In genomic region chr12:99298851-99299600, GRCm38 (mm10) we compare ENCODE assay signal across 12 mouse cellular contexts.
DNase-seq lines count a peak whose midpoint lies in the region; ATAC-seq and TF ChIP-seq lines count a peak whose summit lies in the region.
"Had no signal": no experiment of that assay in that cellular context is flagged by ENCODE, and none has a peak within 500 bp of the region (broad histone marks: within the 10 kb centered on the region; RNA-seq: fewer than 3 reads in every experiment).

No protein-coding gene starts in this region.

- intact Hi-C loops in gastrocnemius, adult 2 months (cut with DNase I) = no loop called here
- intact Hi-C loops in gastrocnemius, postnatal 36 days (cut with DNase I) = no loop called here
- intact Hi-C loops in left cerebral cortex, postnatal 10 days (cut with DNase I) = no loop called here

- 28% methylated on average over 12 of the region's 12 CpGs for WGBS in forebrain, postnatal 0 days
- 12% methylated on average over 12 of the region's 12 CpGs for WGBS in midbrain, embryonic 13.5 days
- 58% methylated on average over 12 of the region's 12 CpGs for WGBS in kidney, embryonic 15.5 days

- DNase-seq in gastrocnemius, adult 2 months = no peak
- DNase-seq in gastrocnemius, postnatal 36 days = no peak
- DNase-seq in brain, embryonic 14.5 days (ENCODE audit: low read depth) = peak; percentile 61
- no peak for DNase-seq in forebrain, postnatal 0 days
- DNase-seq in adrenal gland, adult 8-10 months = no peak
- no peak for DNase-seq in left cerebral cortex, postnatal 10 days (ENCODE audit: extremely low spot score in 1 of 2, low spot score in 2 of 2)
- DNase-seq: cerebellum, adult 8-10 months; kidney, postnatal 36 days; lung, postnatal 14 days had no signal

- H3K36me3 ChIP-seq in forebrain, postnatal 0 days (ENCODE audit: insufficient read depth) = no peaks in the 10 kb centered on the region
- H3K36me3 ChIP-seq in midbrain, embryonic 13.5 days = no peaks in the 10 kb centered on the region; the same call in 1 of the 2 replicates
- no peaks in the 10 kb centered on the region for H3K36me3 ChIP-seq in kidney, embryonic 15.5 days

- TF ChIP-seq CTCF in gastrocnemius, adult 2 months (IDR thresholded peaks at IDR 0.05) = no peak
- no peak for TF ChIP-seq CTCF in brain, embryonic 14.5 days (IDR thresholded peaks at IDR 0.05; ENCODE audit: borderline replicate concordance, extremely low read depth, insufficient read depth, insufficient read length)
- no peak for TF ChIP-seq CTCF in forebrain, postnatal 0 days (IDR thresholded peaks at IDR 0.05; ENCODE audit: low read depth)

- H3K9ac ChIP-seq in forebrain, postnatal 0 days = no peak overlapping the region
- no peak overlapping the region; the same call in 1 of the 2 replicates for H3K9ac ChIP-seq in midbrain, embryonic 13.5 days (replicated peaks)
- no peak overlapping the region for H3K9ac ChIP-seq in kidney, embryonic 15.5 days

- H3K4me3 ChIP-seq in gastrocnemius, adult 2 months = no peak overlapping the region
- no peak overlapping the region for H3K4me3 ChIP-seq in forebrain, postnatal 0 days (ENCODE audit: low read depth, low read length)
- no peak overlapping the region for H3K4me3 ChIP-seq in midbrain, embryonic 13.5 days (replicated peaks)
- H3K4me3 ChIP-seq in kidney, embryonic 15.5 days (replicated peaks) = no peak overlapping the region

- peaks cover 18% of the 10 kb centered on the region for H3K4me1 ChIP-seq in forebrain, postnatal 0 days (ENCODE audit: insufficient read depth)
- H3K4me1 ChIP-seq in midbrain, embryonic 13.5 days (replicated peaks) = peaks cover 69% of the 10 kb centered on the region
- H3K4me1 ChIP-seq in kidney, embryonic 15.5 days = peaks cover 46% of the 10 kb centered on the region

- peak; percentile 39; the same call in 1 of the 2 replicates for ATAC-seq in forebrain, postnatal 0 days
- ATAC-seq in midbrain, embryonic 13.5 days = peak; percentile 53; the same call in 1 of the 2 replicates
- no peak for ATAC-seq in kidney, embryonic 15.5 days (replicated peaks; ENCODE audit: low FRiP score)
- ATAC-seq: intestine, embryonic 16.5 days had no signal

- 0 out of 2 replicates have a peak overlapping the region, but pooled peaks have one; percentile 1 for H3K27ac ChIP-seq in gastrocnemius, adult 2 months
- H3K27ac ChIP-seq in forebrain, postnatal 0 days (ENCODE audit: low read depth, low read length) = no peak overlapping the region
- peak overlapping the region; percentile 72 for H3K27ac ChIP-seq in midbrain, embryonic 13.5 days
- H3K27ac ChIP-seq in kidney, embryonic 15.5 days = no peak overlapping the region

- no peak for TF ChIP-seq POLR2A in brain, embryonic 14.5 days (IDR thresholded peaks at IDR 0.05; ENCODE audit: borderline replicate concordance, extremely low read depth, insufficient read depth, insufficient read length, poor library complexity, severe bottlenecking)

- H3K9me3 ChIP-seq in forebrain, postnatal 0 days (ENCODE audit: low read length) = no peaks in the 10 kb centered on the region
- H3K9me3 ChIP-seq in midbrain, embryonic 13.5 days = no peaks in the 10 kb centered on the region
- no peaks in the 10 kb centered on the region for H3K9me3 ChIP-seq in kidney, embryonic 15.5 days (replicated peaks)

- no peak overlapping the region for H3K4me2 ChIP-seq in forebrain, postnatal 0 days (ENCODE audit: low read depth)
- peak overlapping the region; percentile 1; the same call in 1 of the 2 replicates for H3K4me2 ChIP-seq in midbrain, embryonic 13.5 days (replicated peaks)
- no peak overlapping the region for H3K4me2 ChIP-seq in kidney, embryonic 15.5 days

- H3K27me3 ChIP-seq in forebrain, postnatal 0 days (ENCODE audit: insufficient read depth, low read length) = no peaks in the 10 kb centered on the region
- H3K27me3 ChIP-seq in midbrain, embryonic 13.5 days = no peaks in the 10 kb centered on the region
- no peaks in the 10 kb centered on the region for H3K27me3 ChIP-seq in kidney, embryonic 15.5 days

Comparison
In these comparisons a context has a peak if more than half of its experiments do, and no peak if none do; other contexts are left out.
1. H3K27ac ChIP-seq: peak in gastrocnemius, adult 2 months (single experiment) and midbrain, embryonic 13.5 days (single experiment); none in forebrain, postnatal 0 days (single experiment) and kidney, embryonic 15.5 days (single experiment).